Mouse (Mus musculus) neural tube, embryonic 11.5 days (tissue): ENCODE data around the gene Furin. TPM values are rescaled to one million over a fixed set of nuclear protein-coding genes. Genes with fewer than 3 reads are reported as not detected.

Experiments
- ATAC-seq: fragments of 200-750 bp; cut with Nextera tagmentation; 2 replicates; pipeline ENCODE4 v1.8.0; 2017; ENCODE audit warnings: moderate number of reproducible peaks, mild to moderate bottlenecking, moderate TSS enrichment, moderate library complexity; ENCODE audit not compliant: insufficient read depth, low FRiP score, low TSS enrichment
- DNase-seq: peaks from one replicate; pipeline ENCODE4 v3.0.0-alpha.2; 2015; ENCODE audit warnings: low spot score
- H3K27ac ChIP-seq: fragments of 300-500 bp; sonication (generic); 2 replicates; pipeline ENCODE4 v1.5.1; 2014; ENCODE audit warnings: low read depth, mild to moderate bottlenecking, low read length
- H3K27me3 ChIP-seq: fragments of 300-500 bp; sonication (generic); 2 replicates; pipeline ENCODE4 v1.6.1; 2014; ENCODE audit warnings: mild to moderate bottlenecking, low read length, mixed read lengths; ENCODE audit not compliant: control insufficient read depth, insufficient read depth
- H3K36me3 ChIP-seq: fragments of 300-500 bp; sonication (generic); 2 replicates; pipeline ENCODE4 v1.6.1; 2014; ENCODE audit warnings: mild to moderate bottlenecking, low read length, moderate library complexity, mixed read lengths; ENCODE audit not compliant: control insufficient read depth, insufficient read depth
- H3K4me1 ChIP-seq: fragments of 300-500 bp; sonication (generic); 2 replicates; pipeline ENCODE4 v1.6.1; 2014; ENCODE audit warnings: low read length, mixed read lengths; ENCODE audit not compliant: control insufficient read depth, insufficient read depth
- H3K4me2 ChIP-seq: fragments of 300-500 bp; sonication (generic); 2 replicates; pipeline ENCODE4 v1.6.1; 2014; ENCODE audit warnings: low read depth, mild to moderate bottlenecking, moderate library complexity
- H3K4me3 ChIP-seq: fragments of 300-500 bp; sonication (generic); 2 replicates; pipeline ENCODE4 v1.5.1; 2014; ENCODE audit warnings: low read depth, low read length
- H3K9ac ChIP-seq: fragments of 300-500 bp; sonication (generic); 2 replicates; pipeline ENCODE4 v1.6.1; 2014; ENCODE audit warnings: mild to moderate bottlenecking, low read length
- H3K9me3 ChIP-seq: fragments of 300-500 bp; sonication (generic); 2 replicates; pipeline ENCODE4 v1.6.1; 2016; ENCODE audit warnings: low read length; ENCODE audit not compliant: control insufficient read depth
- WGBS: fragments of 180-500 bp; shearing (Covaris S2); extraction: QIAGEN DNeasy Blood & Tissue Kit; methylation state at CpG from one replicate; pipeline ENCODE4 v1.1.7; 2014; 5-methylcytosine and 5-hydroxymethylcytosine counted together
- polyA plus RNA-seq: library from polyadenylated mRNA; unstranded; fragments of >200 nt; fragmentation: Nextera tagmentation; extraction: Ambion mirVana; gene quantifications from 2 replicates; pipeline ENCODE4 v1.2.1, GENCODE M21; 2014

Furin gene
- 4.9 and 5.8 TPM in 2 replicates for polyA plus RNA-seq

DNA sequence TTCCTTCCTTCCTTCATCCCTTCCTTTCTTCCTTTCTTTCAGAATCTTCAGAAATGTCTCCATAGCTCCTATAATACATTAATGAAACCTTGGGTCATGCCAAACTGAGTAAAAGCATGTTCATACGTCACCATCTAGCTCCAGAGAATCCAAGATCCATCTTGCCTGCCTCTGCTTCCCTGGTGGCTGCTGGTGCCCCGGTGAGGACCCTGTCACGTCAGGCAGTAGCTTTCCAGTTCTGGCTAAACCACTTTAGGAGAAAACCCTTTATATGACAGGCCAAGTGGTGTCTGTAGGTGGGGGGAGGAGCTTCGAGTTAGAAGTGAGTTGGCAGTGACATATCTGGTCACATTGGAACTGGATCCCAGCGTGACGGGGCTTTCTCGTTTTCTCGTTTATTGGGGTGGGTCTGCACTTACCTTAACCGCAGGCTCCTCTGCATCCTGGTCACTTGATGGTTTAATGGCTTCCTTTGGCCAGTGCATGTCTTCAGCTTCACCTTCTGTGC, at the start of gene Furin:
Furin (minus strand) TSS at position 249 of the 508 bp plus-strand sequence.
- DNase-seq: no peak
- no peak for ATAC-seq
- WGBS: 61% methylated on average over 9 of the region's 9 CpGs
- no peaks in the 10 kb centered on the region for H3K36me3 ChIP-seq
- H3K4me3 ChIP-seq: no peak within 1 kb of the TSS
- no peak within 1 kb of the TSS for H3K4me2 ChIP-seq
- H3K9me3 ChIP-seq: no peaks in the 10 kb centered on the region
- no peaks in the 10 kb centered on the region for H3K27me3 ChIP-seq
- peaks cover 9% of the 10 kb centered on the region for H3K4me1 ChIP-seq
- H3K27ac ChIP-seq: no peak within 1 kb of the TSS
- no peak within 1 kb of the TSS for H3K9ac ChIP-seq

DNA sequence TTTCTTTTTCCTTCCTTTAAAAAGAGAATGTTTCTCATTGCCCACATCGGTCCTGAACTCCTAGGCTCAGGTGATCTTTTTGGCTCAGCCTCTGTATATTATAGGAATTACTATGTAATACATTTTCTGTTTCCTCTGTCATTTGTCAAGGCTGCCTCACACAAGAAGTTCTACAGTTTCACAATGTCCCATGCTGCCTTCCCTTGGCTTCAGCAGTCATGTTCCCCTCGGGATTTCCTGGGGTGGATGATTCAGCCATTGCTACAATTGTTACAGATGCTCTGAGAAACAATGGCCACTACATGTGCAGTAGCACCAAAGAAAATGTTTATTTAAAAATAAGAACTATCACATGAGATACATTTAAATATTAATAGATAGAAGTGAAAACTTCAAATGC, 49.5 kb upstream of the Furin start:
- DNase-seq (no peak), ATAC-seq (no peak)
- H3K36me3 ChIP-seq: peaks cover 11% of the 10 kb centered on the region

DNA sequence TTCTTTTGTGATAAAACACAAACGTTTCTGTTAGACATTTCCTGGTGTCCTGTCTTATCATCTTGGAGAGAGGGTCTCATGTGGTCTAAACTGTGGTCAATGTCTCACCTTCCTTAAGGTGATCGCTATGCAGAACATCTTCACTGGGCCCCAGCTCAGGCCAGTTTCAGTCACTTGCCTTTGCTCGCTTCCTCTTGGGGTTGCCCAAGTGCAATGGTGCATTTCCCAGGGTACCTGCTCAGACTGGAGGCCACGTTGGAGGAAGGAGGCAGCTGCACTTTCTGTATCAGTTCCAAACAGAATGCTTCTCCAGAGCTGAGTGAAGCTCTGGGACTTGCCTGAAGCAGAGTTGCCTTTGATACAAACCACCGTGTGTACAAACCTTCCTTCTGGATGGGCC, 48.8 kb upstream of the Furin start:
- Histone ChIP-seq H3K36me3 (peaks cover 9% of the 10 kb centered on the region), H3K27me3 (no peaks in the 10 kb centered on the region)
- no peak for ATAC-seq

More for the DNA sequence above, 49.5 kb upstream of the Furin start:
- no peak overlapping the region for H3K4me2 ChIP-seq
- no peak overlapping the region for H3K9ac ChIP-seq
- no peak overlapping the region for H3K4me3 ChIP-seq
- no peak overlapping the region for H3K27ac ChIP-seq
- H3K27me3 ChIP-seq: no peaks in the 10 kb centered on the region
- no peaks in the 10 kb centered on the region for H3K9me3 ChIP-seq
- WGBS: 95% methylated on average over 2 of the region's 2 CpGs
- H3K4me1 ChIP-seq: no peaks in the 10 kb centered on the region

DNA sequence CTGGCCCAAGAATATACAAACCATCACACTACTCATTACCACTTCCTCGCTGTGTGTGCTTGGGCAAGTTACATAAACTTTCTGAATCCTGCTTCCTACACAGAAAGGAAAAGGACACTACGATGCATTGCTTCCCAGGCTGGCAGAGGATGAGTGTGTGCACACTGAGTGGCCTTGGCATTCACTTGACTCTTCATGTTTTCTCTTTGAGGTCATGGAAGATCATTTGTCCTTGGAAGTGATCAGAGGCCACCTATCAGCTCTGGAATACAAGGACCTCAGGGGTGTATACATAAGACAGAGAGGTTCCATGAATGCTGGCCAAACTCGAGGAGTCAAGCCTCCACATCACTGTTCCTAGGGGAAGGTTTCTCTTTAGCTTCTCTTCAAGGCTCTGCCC, 47.9 kb upstream of the Furin start:
- Histone ChIP-seq H3K4me3 (no peak overlapping the region), H3K27me3 (no peaks in the 10 kb centered on the region), H3K36me3 (peaks cover 9% of the 10 kb centered on the region), H3K27ac (no peak overlapping the region), H3K9me3 (no peaks in the 10 kb centered on the region), H3K9ac (no peak overlapping the region), H3K4me2 (no peak overlapping the region), H3K4me1 (no peaks in the 10 kb centered on the region)
- no peak for DNase-seq
- ATAC-seq: no peak
- 91% methylated on average over 3 of the region's 3 CpGs for WGBS

More for the DNA sequence above, 48.8 kb upstream of the Furin start:
- H3K4me3 ChIP-seq: no peak overlapping the region
- DNase-seq: no peak
- H3K27ac ChIP-seq: no peak overlapping the region
- no peaks in the 10 kb centered on the region for H3K9me3 ChIP-seq
- no peaks in the 10 kb centered on the region for H3K4me1 ChIP-seq
- WGBS: 93% methylated on average over 5 of the region's 5 CpGs
- no peak overlapping the region for H3K9ac ChIP-seq
- H3K4me2 ChIP-seq: no peak overlapping the region

GRCm38 (mm10) chr7:80452241-80452640, 47.0 kb upstream of the Furin start:
- peaks cover 9% of the 10 kb centered on the region for H3K36me3 ChIP-seq
- no peak overlapping the region for H3K9ac ChIP-seq

GRCm38 (mm10) chr7:80451550-80452232, 46.5 kb upstream of the Furin start:
- WGBS: 85% methylated on average over 3 of the region's 3 CpGs
- DNase-seq: no peak
- Histone ChIP-seq H3K36me3 (peaks cover 8% of the 10 kb centered on the region), H3K27me3 (no peaks in the 10 kb centered on the region), H3K4me2 (no peak overlapping the region), H3K4me3 (no peak overlapping the region), H3K27ac (no peak overlapping the region), H3K9me3 (no peaks in the 10 kb centered on the region), H3K4me1 (no peaks in the 10 kb centered on the region), H3K9ac (no peak overlapping the region)
- no peak for ATAC-seq

More at GRCm38 (mm10) chr7:80452241-80452640, 47.0 kb upstream of the Furin start:
- ATAC-seq (no peak), DNase-seq (no peak)
- Histone ChIP-seq H3K4me3 (no peak overlapping the region), H3K9me3 (no peaks in the 10 kb centered on the region), H3K4me1 (no peaks in the 10 kb centered on the region), H3K4me2 (no peak overlapping the region), H3K27ac (no peak overlapping the region), H3K27me3 (no peaks in the 10 kb centered on the region)
- 90% methylated on average over 5 of the region's 5 CpGs for WGBS

DNA sequence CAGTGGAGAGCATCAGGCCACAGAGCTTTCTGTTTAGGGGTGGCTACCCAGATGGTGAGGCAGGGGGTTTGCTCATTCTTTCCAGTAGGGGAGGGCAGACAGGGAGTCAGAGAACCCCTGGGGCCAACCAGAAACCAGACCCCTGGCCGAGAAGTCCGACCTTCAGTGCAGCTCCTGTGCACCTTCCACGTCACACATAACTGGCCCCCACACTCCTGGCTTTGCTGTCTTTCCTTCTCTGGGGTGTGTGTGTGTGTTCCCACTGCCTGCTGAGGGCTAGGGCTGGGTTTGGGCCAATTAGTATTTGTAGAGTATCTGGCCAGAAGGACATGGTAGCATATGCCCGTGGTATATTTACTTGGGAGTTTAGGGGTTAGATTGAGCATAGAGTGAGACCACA, 45.1 kb upstream of the Furin start:
- Histone ChIP-seq H3K9me3 (no peaks in the 10 kb centered on the region), H3K4me2 (no peak overlapping the region), H3K27me3 (no peaks in the 10 kb centered on the region), H3K36me3 (peaks cover 4% of the 10 kb centered on the region; the same call in 1 of the 2 replicates), H3K4me3 (no peak overlapping the region), H3K9ac (no peak overlapping the region), H3K4me1 (no peaks in the 10 kb centered on the region), H3K27ac (no peak overlapping the region)
- ATAC-seq (no peak), DNase-seq (no peak)
- 81% methylated on average over 4 of the region's 4 CpGs for WGBS

GRCm38 (mm10) chr7:80449620-80450091, 44.4 kb upstream of the Furin start:
- Histone ChIP-seq H3K9ac (no peak overlapping the region), H3K27me3 (no peaks in the 10 kb centered on the region), H3K9me3 (no peaks in the 10 kb centered on the region), H3K4me3 (no peak overlapping the region), H3K27ac (no peak overlapping the region), H3K36me3 (peaks cover 4% of the 10 kb centered on the region; the same call in 1 of the 2 replicates), H3K4me2 (no peak overlapping the region), H3K4me1 (no peaks in the 10 kb centered on the region)
- DNase-seq: no peak
- WGBS: 84% methylated on average over 6 of the region's 6 CpGs
- ATAC-seq: no peak

GRCm38 (mm10) chr7:80447336-80447735, 42.1 kb upstream of the Furin start:
- ATAC-seq: no peak

More at GRCm38 (mm10) chr7:80447336-80447735, 42.1 kb upstream of the Furin start:
- Histone ChIP-seq H3K4me2 (no peak overlapping the region), H3K4me1 (0 out of 2 replicates have a peak, but pooled peaks cover 5% of the 10 kb centered on the region), H3K27ac (no peak overlapping the region), H3K4me3 (no peak overlapping the region), H3K36me3 (peaks cover 3% of the 10 kb centered on the region; the same call in 1 of the 2 replicates), H3K9me3 (no peaks in the 10 kb centered on the region), H3K27me3 (no peaks in the 10 kb centered on the region), H3K9ac (no peak overlapping the region)
- DNase-seq: no peak
- 90% methylated on average over 8 of the region's 8 CpGs for WGBS
